Mouse (Mus musculus): ENCODE measurements around the gene 2210408I21Rik. TPM values are rescaled to one million over a fixed set of nuclear protein-coding genes. Genes with fewer than 3 reads are reported as not detected.

Gene 2210408I21Rik
- total RNA-seq, 2 experiments from 2014 or later, result 18.9 to 20.3 TPM

DNA sequence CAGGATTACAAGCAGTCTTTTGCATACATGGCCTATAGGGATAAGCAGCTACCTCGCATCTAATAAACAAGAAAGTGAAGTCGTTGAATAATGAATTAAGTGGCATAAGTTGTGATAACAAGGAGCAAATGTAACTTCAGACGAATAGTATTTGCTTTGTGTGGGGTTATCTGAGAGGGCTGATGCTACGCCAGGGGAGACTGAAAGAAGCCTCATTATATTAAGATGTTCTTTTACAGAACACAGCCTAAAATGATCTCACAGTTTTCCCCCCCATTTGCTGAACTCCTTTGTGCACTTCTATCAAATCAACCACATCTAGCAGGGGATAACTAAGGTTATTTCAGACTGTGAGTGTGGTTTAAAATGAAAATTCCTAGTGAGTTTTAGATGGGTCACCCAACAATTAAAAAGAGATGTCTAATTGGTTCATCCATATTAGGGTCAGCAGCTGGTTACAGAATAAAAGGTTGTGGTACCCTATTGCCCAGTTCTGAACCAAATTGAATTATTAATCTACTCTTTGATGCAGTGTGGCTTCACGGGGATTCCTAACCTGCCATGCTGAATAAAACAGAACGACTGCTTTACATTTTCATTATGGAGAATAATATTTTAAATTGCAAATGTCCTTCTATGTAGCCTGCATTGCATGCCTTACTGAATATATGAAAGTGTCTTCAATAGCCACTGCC, 343.2 kb downstream of the 2210408I21Rik start:
- no peak for DNase-seq (ENCODE audit: extremely low spot score in 1 of 2, low spot score in 1 of 2)

GRCm38 (mm10) chr13:77489938-77490651, 354.8 kb downstream of the 2210408I21Rik start:
- no peak for DNase-seq (ENCODE audit: extremely low spot score in 1 of 2, low spot score in 1 of 2)

DNA sequence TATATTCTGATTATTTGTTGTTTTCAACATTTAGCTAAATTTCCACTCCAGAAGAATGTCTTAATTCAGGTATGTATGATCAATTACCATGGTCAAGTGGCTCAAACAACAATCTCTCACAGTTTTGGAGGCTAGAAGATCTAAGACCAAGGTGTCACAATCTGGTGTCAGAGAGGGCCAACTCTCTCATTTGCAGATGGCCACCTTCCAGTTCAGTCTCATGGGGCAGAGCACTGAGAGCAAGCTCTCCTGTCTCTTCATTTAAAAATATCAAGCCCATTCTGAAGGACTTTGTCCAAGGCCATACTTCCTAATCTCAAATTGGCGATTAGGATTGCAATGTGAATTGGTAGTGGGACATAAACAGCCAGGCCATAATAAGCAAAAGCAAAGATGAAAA, 378.7 kb downstream of the 2210408I21Rik start:
- no peak for DNase-seq (ENCODE audit: extremely low spot score in 1 of 2, low spot score in 1 of 2)

DNA sequence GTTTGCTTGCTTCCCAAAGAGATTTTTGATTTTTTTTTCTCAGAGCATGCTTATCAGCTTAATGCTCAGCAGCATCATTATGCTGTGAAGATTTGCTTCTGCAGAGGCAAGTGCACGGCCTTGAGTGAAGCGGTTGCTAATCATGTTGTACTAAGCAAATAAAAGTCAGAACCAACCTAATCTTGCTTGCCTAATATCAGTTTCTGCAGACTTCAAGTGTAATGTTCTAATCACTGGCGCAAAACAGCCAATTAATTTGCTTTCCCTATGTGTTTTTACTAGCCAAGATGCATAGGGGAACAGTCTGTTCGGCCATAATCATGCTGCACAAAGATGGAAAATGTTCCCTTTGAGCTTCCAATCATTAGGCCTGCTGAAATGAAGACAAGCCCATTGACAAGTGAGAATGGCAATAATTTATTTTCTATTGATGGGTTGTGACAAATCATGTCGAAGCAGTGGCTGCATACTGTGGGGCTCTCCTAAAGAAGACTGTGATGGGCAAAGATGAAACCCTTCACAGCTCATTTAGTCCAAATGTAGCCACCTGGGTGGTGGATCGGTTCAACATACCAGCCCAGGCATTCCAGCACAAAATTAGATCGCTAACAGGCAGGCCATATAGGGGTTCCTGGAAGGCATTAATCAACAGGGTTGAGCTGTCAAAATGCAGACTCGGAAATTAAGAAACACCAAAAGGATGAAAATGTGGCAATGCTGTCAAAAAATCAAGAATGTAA, 393.8 kb downstream of the 2210408I21Rik start:
- DNase-seq (ENCODE audit: extremely low spot score in 1 of 2, low spot score in 1 of 2), result no peak

- no peak for DNase-seq (ENCODE audit: extremely low spot score in 1 of 2, low spot score in 1 of 2)
Measured at GRCm38 (mm10) chr13:77529760-77530159, 394.4 kb downstream of the 2210408I21Rik start.

GRCm38 (mm10) chr13:77537466-77537865, 402.1 kb downstream of the 2210408I21Rik start:
- no peak for DNase-seq (ENCODE audit: extremely low spot score in 1 of 2, low spot score in 1 of 2)

DNA sequence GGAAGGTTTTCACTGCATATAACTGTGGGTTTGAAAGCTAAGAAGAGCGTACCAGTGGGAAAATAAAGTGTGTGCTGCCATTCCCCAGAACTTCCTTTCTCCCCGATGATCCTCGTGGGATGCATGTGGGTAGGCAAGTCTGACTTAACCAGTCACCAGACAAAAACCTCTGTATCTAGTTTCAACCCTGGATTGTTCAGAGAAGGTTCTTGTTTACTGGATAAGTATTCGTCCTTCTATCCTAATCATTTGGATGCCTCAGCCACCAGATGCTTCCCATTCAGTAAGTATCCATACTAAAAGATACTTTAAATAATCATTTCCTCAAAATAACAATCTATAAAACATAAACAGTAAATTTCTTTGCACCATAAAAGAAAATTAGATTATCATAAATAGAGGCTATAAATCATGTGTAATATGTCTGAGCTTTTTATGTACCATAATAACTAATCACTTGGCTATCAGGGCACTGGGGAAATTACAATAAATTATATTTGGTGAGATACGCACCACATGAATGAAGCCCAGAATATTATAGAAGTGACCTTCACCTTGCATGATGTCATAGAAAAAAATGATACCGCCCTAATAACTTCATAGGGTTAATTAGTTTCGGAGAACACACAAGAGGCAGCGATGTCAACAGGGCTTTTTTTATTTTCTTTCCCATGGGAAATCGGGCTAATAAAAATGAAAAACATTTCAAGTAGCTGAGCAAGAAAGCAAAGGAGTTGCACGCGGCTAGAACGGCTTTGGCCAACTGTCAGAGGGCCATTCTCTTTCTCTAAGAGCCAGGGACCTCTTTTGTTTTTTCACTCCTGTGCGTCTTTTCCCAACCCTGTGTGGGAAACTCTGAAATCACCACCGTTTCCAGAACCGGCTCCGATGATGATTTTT, 412.4 kb downstream of the 2210408I21Rik start:
- no peak for DNase-seq (ENCODE audit: extremely low spot score in 1 of 2, low spot score in 1 of 2)

GRCm38 (mm10) chr13:77548386-77548695, 413.0 kb downstream of the 2210408I21Rik start:
- no peak for DNase-seq (ENCODE audit: extremely low spot score in 1 of 2, low spot score in 1 of 2)

DNA sequence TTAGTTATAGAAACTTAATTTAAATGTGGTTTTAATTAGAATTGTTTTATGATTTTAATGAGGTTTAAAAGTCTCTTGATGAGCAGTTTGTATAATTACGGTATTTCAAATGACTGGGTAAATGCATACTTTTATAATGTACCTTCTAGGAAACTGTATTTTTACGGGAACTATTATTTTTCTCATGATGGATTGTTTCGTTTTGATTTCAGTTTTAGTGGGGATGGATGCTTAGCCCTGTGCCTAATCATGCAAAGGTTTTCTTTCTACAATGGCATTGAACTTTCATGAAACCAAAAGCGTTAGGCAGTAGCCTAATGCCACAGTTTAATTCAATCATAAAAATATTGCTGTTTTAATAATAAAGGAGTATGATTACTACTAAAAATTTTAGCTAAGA, 413.4 kb downstream of the 2210408I21Rik start:
- DNase-seq (ENCODE audit: extremely low spot score in 1 of 2, low spot score in 1 of 2), result no peak

- no peak for DNase-seq (ENCODE audit: extremely low spot score in 1 of 2, low spot score in 1 of 2)
Measured at GRCm38 (mm10) chr13:77594011-77594410, 458.7 kb downstream of the 2210408I21Rik start.

DNA sequence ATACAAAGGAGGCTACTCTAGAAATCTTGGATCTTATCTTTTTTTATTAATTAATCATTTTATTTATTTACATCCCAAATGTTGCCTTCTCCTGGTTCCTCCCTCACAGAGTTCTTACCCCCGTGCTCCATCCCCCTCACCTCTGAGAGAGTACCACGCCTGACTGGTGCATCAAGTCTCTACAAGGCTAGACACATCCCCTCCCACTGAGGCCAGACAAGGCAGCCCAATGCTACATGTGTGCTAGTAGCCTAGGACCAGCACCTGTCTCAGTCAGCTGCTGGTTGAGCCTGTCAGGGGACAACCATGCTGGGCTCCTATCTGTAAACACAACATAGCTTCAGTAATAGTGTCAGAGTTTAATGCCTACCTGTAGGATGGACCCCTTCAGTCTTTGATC, 480.0 kb downstream of the 2210408I21Rik start:
- DNase-seq (ENCODE audit: extremely low spot score in 1 of 2, low spot score in 1 of 2), result no peak

Other genes with a start within 250 kb of the 2210408I21Rik start
- gene Slf1, start 67 bp upstream of the 2210408I21Rik start, total RNA-seq (2021), result 10 to 100 TPM; 15.2 to 19.2 TPM